Mouse (Mus musculus) intestine, embryonic 14.5 days (tissue): ENCODE results near the gene Adamts17. TPM values are rescaled to one million over a fixed set of nuclear protein-coding genes. Genes with fewer than 3 reads are reported as not detected.

Experiments used
- ATAC-seq: fragments of 200-750 bp; cut with Nextera tagmentation; replicated peaks from 2 replicates; pipeline ENCODE4 v1.8.0; 2017; ENCODE audit warnings: low read depth, moderate number of reproducible peaks, moderate TSS enrichment, moderate library complexity; ENCODE audit not compliant: low FRiP score, low TSS enrichment
- DNase-seq: peaks from one replicate; pipeline ENCODE4 v3.0.0-alpha.2; 2018; ENCODE audit warnings: low spot score
- H3K27ac ChIP-seq: fragments of 300-500 bp; sonication (generic); 2 replicates; pipeline ENCODE4 v1.5.1; 2014; ENCODE audit warnings: low read depth, mild to moderate bottlenecking, control low read depth
- H3K27me3 ChIP-seq: fragments of 300-500 bp; sonication (generic); replicated peaks from 2 replicates; pipeline ENCODE4 v1.6.1; 2014; ENCODE audit warnings: low read length, control low read depth; ENCODE audit not compliant: control insufficient read depth, insufficient read depth
- H3K36me3 ChIP-seq: fragments of 300-500 bp; sonication (generic); 2 replicates; pipeline ENCODE4 v1.6.1; 2014; ENCODE audit warnings: low read length, control low read depth; ENCODE audit not compliant: control insufficient read depth, insufficient read depth
- H3K4me1 ChIP-seq: fragments of 300-500 bp; sonication (generic); replicated peaks from 2 replicates; pipeline ENCODE4 v1.6.1; 2014; ENCODE audit warnings: low read length, control low read depth, mixed read lengths; ENCODE audit not compliant: control insufficient read depth, insufficient read depth
- H3K4me2 ChIP-seq: fragments of 300-500 bp; sonication (generic); 2 replicates; pipeline ENCODE4 v1.6.1; 2014; ENCODE audit warnings: low read length
- H3K4me3 ChIP-seq: fragments of 300-500 bp; sonication (generic); 2 replicates; pipeline ENCODE4 v1.5.1; 2014; ENCODE audit warnings: low read depth, low read length, control low read depth, mixed read lengths
- H3K9ac ChIP-seq: fragments of 300-500 bp; sonication (generic); 2 replicates; pipeline ENCODE4 v1.6.1; 2014; ENCODE audit warnings: mild to moderate bottlenecking, low read length
- H3K9me3 ChIP-seq: fragments of 300-500 bp; sonication (generic); 2 replicates; pipeline ENCODE4 v1.6.1; 2016; ENCODE audit warnings: low read length, control low read depth; ENCODE audit not compliant: control insufficient read depth
- WGBS: fragments of 180-500 bp; shearing (Covaris S2); extraction: QIAGEN DNeasy Blood & Tissue Kit; methylation state at CpG from one replicate; pipeline ENCODE4 v1.1.7; 2014; 5-methylcytosine and 5-hydroxymethylcytosine counted together
- polyA plus RNA-seq: library from polyadenylated mRNA; unstranded; fragments of >200 nt; fragmentation: Nextera tagmentation; extraction: Ambion mirVana; gene quantifications from 2 replicates; pipeline ENCODE4 v1.2.1, GENCODE M21; 2014

Adamts17 gene
- polyA plus RNA-seq, 1 experiment from 2014 or later = 6.7 TPM

- ATAC-seq = no peak
These were observed 189.4 kb downstream of the Adamts17 start for GRCm38 (mm10) chr7:67028902-67029301.

GRCm38 (mm10) chr7:67029481-67029880 is 189.9 kb downstream of the Adamts17 start:
- Histone ChIP-seq H3K4me2 (no peak overlapping the region), H3K9me3 (no peaks in the 10 kb centered on the region), H3K4me3 (no peak overlapping the region), H3K27ac (no peak overlapping the region), H3K9ac (no peak overlapping the region), H3K36me3 (no peaks in the 10 kb centered on the region), H3K4me1 (0 out of 2 replicates have a peak, but pooled peaks cover 3% of the 10 kb centered on the region), H3K27me3 (no peaks in the 10 kb centered on the region)
- no peak for DNase-seq
- no peak for ATAC-seq
- WGBS = 97% methylated on average over 14 of the region's 14 CpGs

More at GRCm38 (mm10) chr7:67028902-67029301, 189.4 kb downstream of the Adamts17 start:
- DNase-seq = no peak
- Histone ChIP-seq H3K4me3 (no peak overlapping the region), H3K27ac (no peak overlapping the region), H3K9ac (no peak overlapping the region), H3K27me3 (no peaks in the 10 kb centered on the region), H3K36me3 (no peaks in the 10 kb centered on the region), H3K4me2 (no peak overlapping the region), H3K9me3 (no peaks in the 10 kb centered on the region), H3K4me1 (0 out of 2 replicates have a peak, but pooled peaks cover 3% of the 10 kb centered on the region)
- WGBS = 70% methylated on average over 4 of the region's 4 CpGs

DNA sequence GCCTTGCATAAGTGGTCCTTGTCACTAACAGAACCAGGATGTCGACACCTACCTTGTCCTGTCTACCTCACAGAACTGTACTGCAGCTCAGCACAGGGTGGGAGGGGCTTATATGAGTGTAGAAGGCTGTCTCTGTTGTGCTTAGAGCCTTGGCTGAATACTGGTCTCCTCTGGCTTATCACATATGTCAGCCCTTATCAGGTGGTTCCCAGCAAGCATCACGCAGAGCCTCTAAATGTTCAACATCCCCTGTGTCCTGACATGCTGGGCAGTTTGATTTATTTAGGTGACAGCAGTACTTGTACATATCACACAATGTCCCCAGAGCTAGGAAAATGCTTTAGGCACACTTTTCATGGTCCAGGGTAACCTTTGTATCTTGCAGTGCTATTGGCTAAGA is 191.7 kb downstream of the Adamts17 start:
- no peak overlapping the region for H3K4me2 ChIP-seq
- no peak overlapping the region for H3K27ac ChIP-seq
- H3K9me3 ChIP-seq = no peaks in the 10 kb centered on the region
- H3K4me1 ChIP-seq = peaks cover 3% of the 10 kb centered on the region; the same call in 1 of the 2 replicates
- no peaks in the 10 kb centered on the region for H3K27me3 ChIP-seq
- WGBS = 66% methylated on average over 2 of the region's 2 CpGs
- H3K9ac ChIP-seq = no peak overlapping the region
- ATAC-seq (no peak), DNase-seq (no peak)
- H3K4me3 ChIP-seq = no peak overlapping the region
- H3K36me3 ChIP-seq = no peaks in the 10 kb centered on the region

DNA sequence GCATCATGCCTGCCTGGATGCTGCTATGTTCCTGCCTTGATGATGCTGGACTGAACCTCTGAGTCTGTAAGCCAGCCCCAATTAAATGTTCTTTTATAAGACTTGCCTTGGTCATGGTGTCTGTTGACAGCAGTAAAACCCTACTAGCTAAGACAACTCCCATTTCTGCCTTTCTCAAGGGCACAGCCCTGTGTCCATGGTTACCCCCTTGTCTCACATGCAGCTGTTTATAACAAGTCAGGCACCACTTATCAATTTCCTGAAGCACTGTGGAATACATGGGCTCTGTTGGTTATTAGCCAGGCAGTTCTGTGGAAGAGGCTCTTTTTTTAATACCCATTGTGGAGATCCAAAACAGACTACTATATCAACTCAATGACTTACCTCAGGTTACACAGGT is 193.1 kb downstream of the Adamts17 start:
- H3K4me3 ChIP-seq = no peak overlapping the region
- H3K36me3 ChIP-seq = no peaks in the 10 kb centered on the region
- no peak overlapping the region for H3K9ac ChIP-seq
- no peak overlapping the region for H3K4me2 ChIP-seq
- no peaks in the 10 kb centered on the region for H3K27me3 ChIP-seq
- H3K4me1 ChIP-seq = peaks cover 3% of the 10 kb centered on the region; the same call in 1 of the 2 replicates
- H3K9me3 ChIP-seq = no peaks in the 10 kb centered on the region
- no peak for DNase-seq
- no peak for ATAC-seq
- no peak overlapping the region for H3K27ac ChIP-seq

- Histone ChIP-seq H3K27ac (no peak overlapping the region), H3K27me3 (no peaks in the 10 kb centered on the region), H3K4me3 (no peak overlapping the region), H3K36me3 (no peaks in the 10 kb centered on the region), H3K9ac (no peak overlapping the region), H3K4me1 (peaks cover 3% of the 10 kb centered on the region; the same call in 1 of the 2 replicates), H3K4me2 (no peak overlapping the region), H3K9me3 (no peaks in the 10 kb centered on the region)
- 61% methylated on average over 2 of the region's 2 CpGs for WGBS
- DNase-seq = no peak
- peak; percentile 77 for ATAC-seq
These were observed 194.8 kb downstream of the Adamts17 start for GRCm38 (mm10) chr7:67034369-67034768.

DNA sequence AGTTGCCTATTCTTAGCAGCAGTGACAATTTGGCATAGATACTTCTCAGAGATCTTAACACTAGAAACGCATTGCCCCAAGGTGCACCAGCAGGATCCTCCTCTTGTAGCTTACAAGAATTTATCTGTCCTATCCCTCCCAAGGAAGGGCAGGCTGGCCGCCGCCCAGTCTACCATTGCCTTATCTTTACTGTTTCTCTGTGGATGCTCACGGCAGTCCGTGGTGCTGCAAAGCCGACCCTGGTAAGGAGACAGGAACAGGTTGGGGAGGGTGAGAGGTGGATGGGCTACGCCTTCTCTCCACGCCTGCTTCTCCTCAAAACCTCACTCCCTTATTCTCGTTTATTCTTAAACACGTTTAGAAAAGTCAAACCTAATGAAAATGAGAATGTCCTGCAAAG is 195.7 kb downstream of the Adamts17 start:
- Histone ChIP-seq H3K4me3 (no peak overlapping the region), H3K36me3 (no peaks in the 10 kb centered on the region), H3K9me3 (no peaks in the 10 kb centered on the region), H3K27me3 (no peaks in the 10 kb centered on the region), H3K4me2 (no peak overlapping the region), H3K4me1 (peaks cover 3% of the 10 kb centered on the region; the same call in 1 of the 2 replicates), H3K9ac (no peak overlapping the region), H3K27ac (no peak overlapping the region)
- ATAC-seq (no peak), DNase-seq (peak; percentile 49)
- WGBS = 81% methylated on average over 10 of the region's 10 CpGs

- 94% methylated on average over 5 of the region's 5 CpGs for WGBS
These were observed 196.1 kb downstream of the Adamts17 start for GRCm38 (mm10) chr7:67035661-67036060.

GRCm38 (mm10) chr7:67036502-67037485 is 197.3 kb downstream of the Adamts17 start:
- DNase-seq (peak; percentile 32), ATAC-seq (no peak)
- Histone ChIP-seq H3K9me3 (no peaks in the 10 kb centered on the region), H3K27me3 (no peaks in the 10 kb centered on the region), H3K27ac (no peak overlapping the region), H3K9ac (no peak overlapping the region), H3K4me1 (peaks cover 3% of the 10 kb centered on the region; the same call in 1 of the 2 replicates), H3K36me3 (no peaks in the 10 kb centered on the region), H3K4me2 (no peak overlapping the region), H3K4me3 (no peak overlapping the region)
- 84% methylated on average over 5 of the region's 5 CpGs for WGBS

More at GRCm38 (mm10) chr7:67035661-67036060, 196.1 kb downstream of the Adamts17 start:
- DNase-seq (no peak), ATAC-seq (no peak)
- H3K9ac ChIP-seq = no peak overlapping the region
- H3K4me2 ChIP-seq = no peak overlapping the region
- H3K4me3 ChIP-seq = no peak overlapping the region
- H3K4me1 ChIP-seq = peaks cover 3% of the 10 kb centered on the region; the same call in 1 of the 2 replicates
- no peaks in the 10 kb centered on the region for H3K27me3 ChIP-seq
- no peak overlapping the region for H3K27ac ChIP-seq
- no peaks in the 10 kb centered on the region for H3K9me3 ChIP-seq
- no peaks in the 10 kb centered on the region for H3K36me3 ChIP-seq
